Mouse (Mus musculus): ENCODE measurements around the gene Xrcc1. TPM values are rescaled to one million over a fixed set of nuclear protein-coding genes. Genes with fewer than 3 reads are reported as not detected.
A peak's percentile ranks its signal among the peaks of the same experiment; 100 is the strongest.

Xrcc1 gene
- polyA plus RNA-seq, 1 experiment from 2014 or later = 71.7 TPM

GRCm38 (mm10) chr7:24539686-24540085, 6.4 kb upstream of the Xrcc1 start:
- no peak overlapping the region for H3K9ac ChIP-seq
- ATAC-seq (ENCODE audit: insufficient number of reproducible peaks, low FRiP score) = no peak
- WGBS = 90% methylated on average over 4 of the region's 4 CpGs
- 0 out of 2 replicates have a peak, but pooled peaks cover 4% of the 10 kb centered on the region for H3K9me3 ChIP-seq (replicated peaks)
- no peaks in the 10 kb centered on the region for H3K27me3 ChIP-seq (replicated peaks)
- no peak overlapping the region for H3K4me2 ChIP-seq
- H3K27ac ChIP-seq (ENCODE audit: poor library complexity, severe bottlenecking) = no peak overlapping the region
- H3K4me1 ChIP-seq (replicated peaks) = no peaks in the 10 kb centered on the region
- H3K36me3 ChIP-seq = peaks cover 19% of the 10 kb centered on the region
- H3K4me3 ChIP-seq = no peak overlapping the region

GRCm38 (mm10) chr7:24544506-24544905, 1.6 kb upstream of the Xrcc1 start:
- H3K9me3 ChIP-seq (replicated peaks) = no peaks in the 10 kb centered on the region
- no peak overlapping the region for H3K27ac ChIP-seq (ENCODE audit: poor library complexity, severe bottlenecking)
- peaks cover 15% of the 10 kb centered on the region for H3K4me1 ChIP-seq (replicated peaks)
- no peak overlapping the region for H3K4me2 ChIP-seq
- H3K9ac ChIP-seq = no peak overlapping the region
- 81% methylated on average over 2 of the region's 2 CpGs for WGBS
- ATAC-seq (ENCODE audit: insufficient number of reproducible peaks, low FRiP score) = no peak
- H3K27me3 ChIP-seq (replicated peaks) = no peaks in the 10 kb centered on the region
- H3K36me3 ChIP-seq = peaks cover 12% of the 10 kb centered on the region
- no peak overlapping the region for H3K4me3 ChIP-seq

- peaks cover 18% of the 10 kb centered on the region for H3K4me1 ChIP-seq (replicated peaks)
- WGBS = under 1% methylated on average over 57 of the region's 57 CpGs
These were observed 723 bp downstream of the Xrcc1 start for GRCm38 (mm10) chr7:24546634-24547389.

GRCm38 (mm10) chr7:24547534-24548036, 1.5 kb downstream of the Xrcc1 start:
- ATAC-seq (ENCODE audit: insufficient number of reproducible peaks, low FRiP score) = no peak
- H3K27ac ChIP-seq (ENCODE audit: poor library complexity, severe bottlenecking) = peak overlapping the region; percentile 55
- WGBS = 22% methylated on average over 13 of the region's 13 CpGs

More at GRCm38 (mm10) chr7:24546634-24547389, 723 bp downstream of the Xrcc1 start:
- H3K9me3 ChIP-seq (replicated peaks) = no peaks in the 10 kb centered on the region
- peak; percentile 99 for ATAC-seq (ENCODE audit: insufficient number of reproducible peaks, low FRiP score)
- peak overlapping the region; percentile 69 for H3K27ac ChIP-seq (ENCODE audit: poor library complexity, severe bottlenecking)
- peak overlapping the region; percentile 73 for H3K4me2 ChIP-seq
- H3K27me3 ChIP-seq (replicated peaks) = no peaks in the 10 kb centered on the region
- peak overlapping the region; percentile 89 for H3K9ac ChIP-seq
- peaks cover 34% of the 10 kb centered on the region for H3K36me3 ChIP-seq
- H3K4me3 ChIP-seq = peak overlapping the region; percentile 88

GRCm38 (mm10) chr7:24551985-24552759, 6.1 kb downstream of the Xrcc1 start:
- 79% methylated on average over 12 of the region's 12 CpGs for WGBS
- no peaks in the 10 kb centered on the region for H3K27me3 ChIP-seq (replicated peaks)
- no peak overlapping the region for H3K4me2 ChIP-seq
- H3K9me3 ChIP-seq (replicated peaks) = no peaks in the 10 kb centered on the region
- ATAC-seq (ENCODE audit: insufficient number of reproducible peaks, low FRiP score) = no peak
- no peak overlapping the region for H3K9ac ChIP-seq
- no peak overlapping the region for H3K4me3 ChIP-seq
- H3K27ac ChIP-seq (ENCODE audit: poor library complexity, severe bottlenecking) = no peak overlapping the region
- peaks cover 78% of the 10 kb centered on the region for H3K36me3 ChIP-seq
- H3K4me1 ChIP-seq (replicated peaks) = peaks cover 12% of the 10 kb centered on the region

More at GRCm38 (mm10) chr7:24547534-24548036, 1.5 kb downstream of the Xrcc1 start:
- peaks cover 18% of the 10 kb centered on the region for H3K4me1 ChIP-seq (replicated peaks)
- H3K9ac ChIP-seq = peak overlapping the region; percentile 89
- peak overlapping the region; percentile 73 for H3K4me2 ChIP-seq
- H3K9me3 ChIP-seq (replicated peaks) = no peaks in the 10 kb centered on the region
- peaks cover 42% of the 10 kb centered on the region for H3K36me3 ChIP-seq
- no peaks in the 10 kb centered on the region for H3K27me3 ChIP-seq (replicated peaks)
- peak overlapping the region; percentile 88 for H3K4me3 ChIP-seq

- Histone ChIP-seq H3K4me3 (no peak overlapping the region), H3K27ac (ENCODE audit: poor library complexity, severe bottlenecking) (no peak overlapping the region), H3K4me2 (no peak overlapping the region), H3K27me3 (replicated peaks) (no peaks in the 10 kb centered on the region), H3K9ac (no peak overlapping the region), H3K9me3 (replicated peaks) (no peaks in the 10 kb centered on the region), H3K4me1 (replicated peaks) (0 out of 2 replicates have a peak, but pooled peaks cover 3% of the 10 kb centered on the region), H3K36me3 (peaks cover 78% of the 10 kb centered on the region)
- no peak for ATAC-seq (ENCODE audit: insufficient number of reproducible peaks, low FRiP score)
- WGBS = 92% methylated on average over 10 of the region's 10 CpGs
These were observed 9.7 kb downstream of the Xrcc1 start for GRCm38 (mm10) chr7:24555786-24556185.

- 87% methylated on average over 4 of the region's 4 CpGs for WGBS
- no peaks in the 10 kb centered on the region for H3K9me3 ChIP-seq (replicated peaks)
- no peak overlapping the region for H3K27ac ChIP-seq (ENCODE audit: poor library complexity, severe bottlenecking)
- H3K4me1 ChIP-seq (replicated peaks) = no peaks in the 10 kb centered on the region
- peaks cover 71% of the 10 kb centered on the region for H3K36me3 ChIP-seq
- H3K9ac ChIP-seq = no peak overlapping the region
- no peak overlapping the region for H3K4me3 ChIP-seq
- H3K27me3 ChIP-seq (replicated peaks) = no peaks in the 10 kb centered on the region
- H3K4me2 ChIP-seq = no peak overlapping the region
- no peak for ATAC-seq (ENCODE audit: insufficient number of reproducible peaks, low FRiP score)
These were observed 15.4 kb downstream of the Xrcc1 start for GRCm38 (mm10) chr7:24561450-24561849.

GRCm38 (mm10) chr7:24563191-24563836, 17.2 kb downstream of the Xrcc1 start:
- no peaks in the 10 kb centered on the region for H3K27me3 ChIP-seq (replicated peaks)
- no peak overlapping the region for H3K4me3 ChIP-seq
- H3K9ac ChIP-seq = no peak overlapping the region
- H3K27ac ChIP-seq (ENCODE audit: poor library complexity, severe bottlenecking) = no peak overlapping the region
- no peak for ATAC-seq (ENCODE audit: insufficient number of reproducible peaks, low FRiP score)
- peaks cover 87% of the 10 kb centered on the region for H3K36me3 ChIP-seq
- no peaks in the 10 kb centered on the region for H3K9me3 ChIP-seq (replicated peaks)
- H3K4me1 ChIP-seq (replicated peaks) = no peaks in the 10 kb centered on the region
- H3K4me2 ChIP-seq = no peak overlapping the region
- WGBS = 86% methylated on average over 8 of the region's 8 CpGs

GRCm38 (mm10) chr7:24563837-24564206, 17.7 kb downstream of the Xrcc1 start:
- no peaks in the 10 kb centered on the region for H3K9me3 ChIP-seq (replicated peaks)
- H3K36me3 ChIP-seq = peaks cover 87% of the 10 kb centered on the region
- ATAC-seq (ENCODE audit: insufficient number of reproducible peaks, low FRiP score) = no peak
- no peaks in the 10 kb centered on the region for H3K4me1 ChIP-seq (replicated peaks)
- H3K4me2 ChIP-seq = no peak overlapping the region
- H3K27ac ChIP-seq (ENCODE audit: poor library complexity, severe bottlenecking) = no peak overlapping the region
- H3K4me3 ChIP-seq = no peak overlapping the region
- no peak overlapping the region for H3K9ac ChIP-seq
- H3K27me3 ChIP-seq (replicated peaks) = no peaks in the 10 kb centered on the region
- 86% methylated on average over 4 of the region's 4 CpGs for WGBS

GRCm38 (mm10) chr7:24564607-24565265, 18.6 kb downstream of the Xrcc1 start:
- no peak overlapping the region for H3K4me3 ChIP-seq
- 59% methylated on average over 6 of the region's 6 CpGs for WGBS
- H3K9me3 ChIP-seq (replicated peaks) = no peaks in the 10 kb centered on the region
- no peak overlapping the region for H3K4me2 ChIP-seq
- ATAC-seq (ENCODE audit: insufficient number of reproducible peaks, low FRiP score) = no peak
- no peaks in the 10 kb centered on the region for H3K27me3 ChIP-seq (replicated peaks)
- H3K4me1 ChIP-seq (replicated peaks) = no peaks in the 10 kb centered on the region
- peaks cover 84% of the 10 kb centered on the region for H3K36me3 ChIP-seq
- H3K9ac ChIP-seq = no peak overlapping the region
- H3K27ac ChIP-seq (ENCODE audit: poor library complexity, severe bottlenecking) = no peak overlapping the region
